Mouse (Mus musculus): ENCODE results near the gene Trf.

Trf gene

DNA sequence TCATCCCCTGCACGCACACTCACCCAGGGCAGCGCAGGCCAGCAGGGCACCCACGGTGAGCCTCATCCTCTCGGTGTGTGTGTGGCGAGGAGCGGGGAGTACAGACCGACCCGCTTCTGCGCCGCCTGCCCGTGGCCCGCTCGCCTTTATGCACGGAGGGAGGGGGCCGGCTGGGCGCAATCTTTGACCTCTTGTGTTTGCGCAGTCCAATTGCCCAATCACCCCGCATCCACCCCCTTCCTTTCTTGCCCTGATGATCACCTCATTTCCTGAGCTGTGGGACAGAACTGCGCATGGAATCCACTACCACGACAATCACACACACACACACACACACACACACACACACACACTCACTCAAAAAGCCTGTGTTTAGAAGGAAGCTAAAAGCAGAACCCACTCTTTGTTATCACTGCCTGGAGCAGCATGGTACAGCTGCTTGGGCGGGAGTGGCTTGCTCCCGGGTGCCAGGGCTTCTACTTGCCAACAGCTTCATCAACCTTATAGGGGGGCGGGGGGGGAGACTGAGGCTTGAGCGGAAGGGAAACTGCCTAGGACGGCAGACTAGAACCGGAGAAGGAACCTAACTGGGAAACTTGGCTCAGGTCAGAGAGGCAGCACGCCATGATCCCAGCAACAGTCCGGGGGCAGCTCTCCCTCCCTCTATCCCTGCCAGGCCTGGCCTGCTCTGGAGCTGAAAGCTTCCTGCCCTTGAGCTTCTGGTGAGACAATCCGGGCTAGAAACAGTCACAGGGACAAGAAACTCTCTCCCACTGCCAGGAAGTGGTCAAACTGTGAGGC is at the start of gene Trf, which contains the start of gene Gm20425:
Gene Trf, minus strand, starts transcription at position 294 of the 801 bp plus-strand sequence.
Gene Gm20425, minus strand, starts transcription at position 157 of the 801 bp plus-strand sequence.
- DNase-seq (ENCODE audit: low spot score in 2 of 2): peak; percentile 56 to 78

DNA sequence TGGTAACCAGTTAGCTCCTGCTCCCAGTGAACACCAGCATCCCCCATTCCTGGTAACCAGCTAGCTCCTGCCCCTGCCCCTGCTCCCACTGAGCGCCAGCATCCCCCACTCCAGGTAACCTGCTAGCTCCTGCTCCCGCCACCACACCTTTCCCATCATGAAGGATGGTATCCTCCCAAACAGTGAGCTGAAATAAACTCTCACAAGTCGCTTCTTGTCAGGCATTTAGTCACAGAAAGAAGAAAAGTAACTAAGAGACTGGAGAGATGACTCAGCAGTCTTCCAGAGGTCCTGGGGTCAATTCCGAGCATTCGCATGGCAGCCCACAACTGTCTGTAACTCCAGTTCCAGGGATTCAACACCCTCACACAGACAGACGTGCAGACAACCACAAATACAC is 46.6 kb upstream of the Trf start:
- DNase-seq (ENCODE audit: low spot score in 2 of 2): no peak

DNA sequence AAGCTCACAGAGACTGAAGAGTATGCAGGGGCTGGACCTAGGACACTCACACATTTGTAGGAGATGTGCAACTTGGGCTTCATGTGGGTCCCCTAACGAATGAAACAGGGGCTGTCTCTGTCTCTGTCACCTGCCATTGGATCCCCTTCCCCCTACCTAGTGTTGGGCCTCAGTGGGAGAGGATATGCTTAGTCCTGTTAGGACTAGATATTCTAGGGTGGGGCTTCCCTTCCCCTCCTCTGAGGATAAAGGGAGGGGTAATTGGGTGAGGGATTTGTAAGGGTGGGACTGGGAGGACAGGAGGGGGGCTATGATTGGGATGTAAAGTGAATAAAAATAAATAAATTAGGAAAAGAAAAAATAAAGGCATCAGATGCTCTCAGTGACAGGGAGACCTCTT is 45.4 kb upstream of the Trf start:
- no peak for DNase-seq (ENCODE audit: low spot score in 2 of 2)

GRCm38 (mm10) chr9:103274819-103275218 is 44.6 kb upstream of the Trf start:
- DNase-seq (ENCODE audit: low spot score in 2 of 2): no peak

GRCm38 (mm10) chr9:103271104-103271503 is 40.9 kb upstream of the Trf start:
- no peak for DNase-seq (ENCODE audit: low spot score in 2 of 2)

- no peak for DNase-seq (ENCODE audit: low spot score in 2 of 2)
These were observed 35.5 kb upstream of the Trf start for GRCm38 (mm10) chr9:103265778-103266177.

DNA sequence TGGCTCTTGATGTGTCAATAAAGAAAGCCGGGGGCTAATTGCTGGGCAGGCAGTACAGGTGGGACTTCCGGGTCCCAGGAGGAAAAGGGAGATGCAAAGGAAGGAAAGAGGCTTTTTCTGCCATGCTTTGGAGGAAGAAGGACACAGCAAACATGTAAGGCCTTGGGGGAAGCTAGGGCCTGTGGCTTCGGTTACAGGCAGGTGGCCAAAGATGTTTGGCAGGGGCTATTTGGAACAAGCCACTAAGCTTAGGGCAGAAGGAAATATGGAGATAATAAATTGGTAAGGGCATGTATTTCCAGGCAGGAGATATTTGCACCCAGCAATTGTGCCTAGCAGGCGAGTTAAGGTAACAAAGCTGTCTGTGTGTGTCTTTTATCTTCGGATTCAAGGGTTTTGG is 22.7 kb upstream of the Trf start:
- no peak for DNase-seq (ENCODE audit: low spot score in 2 of 2)

DNA sequence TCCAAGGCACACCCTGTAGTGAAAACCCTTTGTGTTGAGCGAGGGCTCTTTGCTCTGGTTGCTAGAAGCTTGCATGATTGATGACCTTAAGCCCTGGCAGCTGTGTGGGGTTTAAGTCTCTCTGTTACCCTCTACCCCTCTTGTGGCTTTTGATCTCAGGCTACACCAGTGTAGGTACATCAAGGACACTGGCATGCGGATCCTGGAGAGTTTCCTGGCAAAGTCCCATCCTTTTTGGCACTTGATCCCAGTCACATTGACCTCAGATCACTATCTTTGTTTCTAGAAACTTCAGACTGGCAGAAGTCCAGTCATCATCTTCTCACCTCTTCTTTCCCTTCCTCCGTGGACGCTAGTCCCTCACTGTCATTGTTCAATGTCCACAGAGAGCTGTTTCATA is 18.4 kb upstream of the Trf start:
- no peak for DNase-seq (ENCODE audit: low spot score in 2 of 2)

DNA sequence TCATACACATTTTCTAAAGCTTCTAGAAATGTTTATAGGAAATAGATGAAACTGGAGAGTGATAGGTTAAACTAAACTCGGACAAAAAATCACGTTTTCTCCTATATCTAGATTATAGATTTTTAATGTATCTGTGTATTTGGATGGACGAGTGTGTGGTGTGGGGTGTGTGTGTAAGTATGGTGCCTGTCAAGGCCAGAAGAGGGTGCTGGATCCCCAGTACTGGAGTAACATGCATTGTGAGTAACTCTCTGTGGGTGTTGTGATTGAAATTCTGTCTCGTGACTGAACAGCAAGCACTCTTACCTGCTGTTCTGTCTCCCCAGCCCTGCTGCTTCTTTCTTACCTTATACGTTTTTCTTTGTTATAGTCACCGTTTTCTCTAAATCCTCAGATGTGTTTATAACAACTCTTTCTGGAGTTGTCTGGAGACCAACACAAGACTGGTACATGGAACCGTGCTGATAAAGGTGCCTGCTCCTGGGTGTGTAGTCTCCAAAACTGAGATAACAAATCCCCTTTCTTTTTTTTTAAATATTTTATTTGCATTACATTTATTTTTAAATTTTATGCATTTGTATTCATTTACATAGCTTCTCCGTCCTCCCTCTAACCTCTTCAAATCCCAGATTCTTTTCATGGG is 16.4 kb upstream of the Trf start:
- DNase-seq (ENCODE audit: low spot score in 2 of 2): no peak

DNA sequence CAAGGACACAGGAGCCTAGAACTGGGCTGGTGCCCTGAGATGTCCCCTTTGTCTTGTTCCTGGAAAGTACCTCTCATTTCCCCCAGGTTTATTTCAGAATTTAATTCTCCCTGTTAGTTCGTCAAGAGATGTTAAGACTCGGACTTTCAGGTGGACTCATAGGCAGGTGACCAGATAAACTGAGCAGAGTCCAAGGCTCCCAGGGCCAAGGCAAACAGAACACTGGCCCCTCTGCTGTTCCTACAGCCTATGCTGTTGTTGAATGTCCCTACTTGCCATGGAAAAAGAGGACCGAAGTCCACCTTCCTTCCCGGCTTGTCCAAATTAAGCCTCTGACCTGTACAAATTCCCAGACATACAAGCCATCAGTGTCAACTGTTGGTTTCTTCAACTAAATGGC is 13.4 kb upstream of the Trf start:
- DNase-seq (ENCODE audit: low spot score in 2 of 2): no peak

GRCm38 (mm10) chr9:103241206-103241605 is 11.0 kb upstream of the Trf start:
- no peak for DNase-seq (ENCODE audit: low spot score in 2 of 2)

- DNase-seq (ENCODE audit: low spot score in 2 of 2): no peak
These were observed 9.2 kb upstream of the Trf start for GRCm38 (mm10) chr9:103239471-103239870.

- peak; percentile 45 to 67 for DNase-seq (ENCODE audit: low spot score in 2 of 2)
These were observed 4.4 kb upstream of the Trf start for GRCm38 (mm10) chr9:103234565-103235165.

DNA sequence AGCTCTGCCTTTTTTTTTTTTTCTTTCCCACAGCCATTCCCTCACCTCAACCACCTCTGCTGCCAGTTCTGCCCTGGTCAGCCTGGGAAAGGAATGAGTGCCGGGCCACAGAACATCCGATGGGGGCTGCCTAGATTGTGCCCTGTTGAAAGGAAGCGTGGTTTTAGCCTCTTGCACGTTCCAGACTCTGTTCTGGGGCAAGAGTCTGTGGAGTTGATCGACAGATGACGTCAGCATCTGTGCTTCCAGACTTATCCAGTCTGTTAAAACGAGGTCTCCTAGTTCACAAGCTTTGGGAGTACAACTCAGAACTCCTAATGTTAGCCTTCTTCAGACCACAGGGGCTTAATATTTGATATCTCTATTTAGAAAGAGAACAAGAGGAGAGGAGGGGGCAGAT is 3.8 kb upstream of the Trf start:
- DNase-seq (ENCODE audit: low spot score in 2 of 2): no peak

GRCm38 (mm10) chr9:103233006-103233395 is 2.8 kb upstream of the Trf start:
- DNase-seq (ENCODE audit: low spot score in 2 of 2): no peak

DNA sequence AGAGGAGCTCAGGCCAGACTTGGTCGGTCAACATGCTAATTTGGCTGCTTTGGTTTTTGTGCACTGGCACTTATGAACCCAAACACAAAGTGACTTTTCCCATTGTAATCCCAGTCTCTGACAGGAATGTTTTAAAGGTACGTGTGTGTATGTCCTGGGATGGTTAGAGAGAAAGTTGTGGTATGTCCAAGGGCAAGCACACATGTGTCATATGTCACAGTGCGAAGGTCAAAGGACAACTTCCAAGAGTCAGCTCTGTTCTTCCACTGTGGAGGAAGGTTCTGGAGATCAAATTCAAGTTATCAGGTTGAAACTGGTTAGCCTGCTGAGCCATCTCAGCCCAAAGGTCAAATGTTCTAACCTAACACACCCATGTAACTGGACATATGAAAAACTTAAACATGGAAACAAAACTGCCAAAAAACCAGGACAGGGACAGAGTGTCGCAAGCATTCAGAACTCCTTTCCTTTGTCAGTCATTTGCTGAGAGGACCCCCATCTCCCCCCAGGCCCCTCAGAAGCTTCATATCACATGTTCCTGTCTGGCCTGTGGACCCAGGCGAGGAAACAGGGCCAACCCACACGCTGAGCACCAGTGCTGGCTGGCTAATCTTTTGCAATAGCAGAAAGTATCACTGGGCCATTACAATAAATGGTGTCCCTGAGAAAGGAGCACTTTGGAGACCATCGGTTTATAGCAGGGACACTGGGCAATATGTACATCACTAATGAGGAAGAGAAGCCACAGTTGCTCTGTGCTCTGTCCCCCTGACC is 2.2 kb upstream of the Trf start:
- no peak for DNase-seq (ENCODE audit: low spot score in 2 of 2)

DNA sequence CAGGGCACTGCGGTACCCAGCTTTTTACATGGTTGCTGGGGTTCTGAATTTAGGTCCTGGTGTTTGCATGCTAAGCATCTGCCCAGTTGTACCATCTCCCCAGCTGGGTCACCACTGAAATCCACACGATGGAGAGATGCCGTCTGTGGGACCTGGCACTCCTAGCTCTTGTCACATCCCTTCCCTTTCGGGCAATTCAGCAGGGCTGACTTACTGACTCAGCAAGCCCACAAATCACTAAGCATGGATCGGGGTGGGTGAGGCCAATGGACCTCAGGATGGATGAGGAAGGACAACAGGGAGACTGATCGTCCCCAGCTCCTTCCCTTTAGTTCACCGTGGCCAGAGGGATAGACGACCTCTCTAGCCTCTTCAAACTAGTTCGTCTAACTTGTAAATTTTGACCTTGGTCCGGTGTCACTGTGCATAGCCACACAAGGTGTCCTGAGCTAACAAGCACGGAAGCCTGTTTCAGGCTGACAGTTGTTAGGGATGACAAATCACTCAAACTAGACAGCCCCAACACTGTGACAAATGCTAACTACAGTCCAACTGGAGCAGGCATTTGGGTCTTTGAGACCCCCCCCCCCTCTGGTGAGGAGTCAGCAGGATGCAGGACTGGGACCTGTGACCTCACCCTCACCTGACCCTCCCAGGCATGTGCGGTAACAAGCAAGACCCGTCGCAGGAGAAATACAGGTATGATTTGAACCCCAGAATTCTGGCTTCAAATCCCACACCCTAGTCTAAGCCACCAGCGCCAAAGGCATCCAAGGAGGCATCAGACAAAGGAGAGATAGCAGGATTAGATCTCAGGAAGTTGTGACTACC is 992 bp downstream of the Trf start:
- DNase-seq (ENCODE audit: low spot score in 2 of 2): no peak

- DNase-seq (ENCODE audit: low spot score in 2 of 2): no peak
These were observed 1.8 kb downstream of the Trf start for GRCm38 (mm10) chr9:103228370-103229003.

DNA sequence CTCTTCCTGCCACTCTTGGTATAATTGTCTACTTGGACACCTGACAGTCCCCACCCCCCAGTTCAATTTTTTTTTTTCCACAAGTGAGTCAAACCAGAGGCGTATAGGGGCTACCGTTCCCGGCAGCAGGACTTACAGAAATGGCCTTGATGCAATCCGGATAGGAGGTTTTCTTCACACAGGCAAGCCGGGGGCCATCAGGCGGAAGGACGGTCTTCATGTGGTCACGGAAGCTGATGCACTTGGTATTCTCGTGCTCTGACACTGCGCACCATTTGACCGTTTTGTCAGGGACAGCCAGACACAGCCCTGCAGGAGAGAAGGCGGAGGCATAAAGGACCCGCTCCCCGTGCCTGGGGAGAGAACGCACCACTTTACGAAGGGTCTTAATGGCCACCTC is 2.5 kb downstream of the Trf start:
- no peak for DNase-seq (ENCODE audit: low spot score in 2 of 2)

DNA sequence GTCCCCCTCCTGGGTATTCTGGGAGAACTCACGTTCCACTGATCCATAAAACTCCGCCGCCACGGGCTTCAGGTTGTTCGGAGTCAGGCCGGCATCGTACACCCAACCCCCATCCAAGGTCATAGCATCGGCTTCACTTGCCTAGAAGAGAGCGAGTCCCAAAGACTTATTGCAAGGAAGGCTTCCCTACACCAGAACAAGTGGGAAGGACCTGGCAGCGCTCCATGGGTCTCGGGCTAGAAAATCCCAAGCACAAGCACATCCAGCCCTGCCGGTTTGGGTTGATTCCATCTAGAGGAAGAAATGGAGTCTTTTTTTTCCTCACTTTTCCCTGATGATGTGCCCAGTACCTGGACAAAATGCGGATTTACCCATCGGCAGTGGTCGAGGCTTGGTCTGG is 3.4 kb downstream of the Trf start:
- no peak for DNase-seq (ENCODE audit: low spot score in 2 of 2)

DNA sequence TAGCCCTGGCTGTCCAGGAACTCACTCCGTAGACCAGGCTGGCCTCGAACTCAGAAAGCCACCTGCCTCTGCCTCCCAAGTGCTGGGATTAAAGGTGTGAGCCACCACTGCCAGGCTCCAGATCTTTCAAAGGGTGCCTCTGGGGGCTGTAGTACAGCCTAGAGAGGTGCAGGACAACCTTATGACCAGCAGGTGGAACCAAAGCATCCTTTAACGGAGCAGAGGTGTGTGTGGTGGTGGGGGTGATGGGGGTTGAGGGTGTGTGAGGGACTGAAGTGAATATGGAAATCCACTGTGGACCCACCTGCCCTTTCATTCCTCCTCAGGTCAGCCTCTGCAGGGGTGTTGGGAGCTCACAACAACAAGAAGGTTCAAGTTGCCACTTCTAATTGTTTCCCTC is 4.8 kb downstream of the Trf start:
- DNase-seq (ENCODE audit: low spot score in 2 of 2): no peak
